Mouse (Mus musculus): ENCODE data around the gene Elk4. TPM values are rescaled to one million over a fixed set of nuclear protein-coding genes. Genes with fewer than 3 reads are reported as not detected.

Elk4 gene
- polyA plus RNA-seq, 1 experiment from 2014 or later, result 8.1 TPM

GRCm38 (mm10) chr1:131968983-131969382, 38.4 kb upstream of the Elk4 start:
- Histone ChIP-seq H3K27me3 (ENCODE audit: control insufficient read depth, insufficient read depth, low read depth, low read length) (peaks cover 5% of the 10 kb centered on the region), H3K36me3 (ENCODE audit: control insufficient read depth, insufficient read depth, low read length) (no peaks in the 10 kb centered on the region), H3K27ac (ENCODE audit: low read length) (no peak overlapping the region), H3K4me2 (ENCODE audit: low read length) (no peak overlapping the region), H3K4me3 (ENCODE audit: low read depth, low read length) (no peak overlapping the region), H3K9ac (ENCODE audit: low read depth, low read length) (no peak overlapping the region), H3K9me3 (replicated peaks; ENCODE audit: control insufficient read depth, low read length, poor library complexity, severe bottlenecking) (no peaks in the 10 kb centered on the region), H3K4me1 (ENCODE audit: control insufficient read depth, insufficient read depth, low read length) (peaks cover 22% of the 10 kb centered on the region)
- WGBS, result 68% methylated on average over 6 of the region's 6 CpGs
- ATAC-seq, result no peak

DNA sequence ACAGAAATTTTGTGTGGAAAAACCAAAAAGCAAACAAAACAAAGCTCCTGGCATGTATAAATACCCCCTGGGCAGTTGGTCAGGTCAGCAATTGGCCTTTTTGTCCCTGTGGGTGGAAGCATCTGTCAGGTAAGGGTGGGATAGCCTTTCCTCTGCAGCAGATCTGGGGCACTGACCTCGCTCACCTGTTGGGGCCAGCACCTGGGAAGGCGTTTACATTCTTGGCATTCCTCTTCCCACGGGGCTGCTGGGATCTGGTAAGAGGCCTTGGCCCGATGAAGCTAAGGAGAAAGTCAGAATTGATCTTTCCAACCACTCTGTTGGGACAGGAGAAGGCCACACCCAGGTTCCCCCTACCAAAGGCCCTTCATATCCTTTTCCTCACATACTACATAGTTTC, 37.6 kb upstream of the Elk4 start:
- no peaks in the 10 kb centered on the region for H3K36me3 ChIP-seq (ENCODE audit: control insufficient read depth, insufficient read depth, low read length)
- no peak overlapping the region for H3K4me3 ChIP-seq (ENCODE audit: low read depth, low read length)
- 49% methylated on average over 4 of the region's 4 CpGs for WGBS
- no peaks in the 10 kb centered on the region for H3K9me3 ChIP-seq (replicated peaks; ENCODE audit: control insufficient read depth, low read length, poor library complexity, severe bottlenecking)
- ATAC-seq, result no peak
- H3K4me2 ChIP-seq (ENCODE audit: low read length), result no peak overlapping the region
- peaks cover 22% of the 10 kb centered on the region for H3K4me1 ChIP-seq (ENCODE audit: control insufficient read depth, insufficient read depth, low read length)
- no peak overlapping the region for H3K27ac ChIP-seq (ENCODE audit: low read length)
- no peak overlapping the region for H3K9ac ChIP-seq (ENCODE audit: low read depth, low read length)
- no peaks in the 10 kb centered on the region for H3K27me3 ChIP-seq (ENCODE audit: control insufficient read depth, insufficient read depth, low read depth, low read length)

DNA sequence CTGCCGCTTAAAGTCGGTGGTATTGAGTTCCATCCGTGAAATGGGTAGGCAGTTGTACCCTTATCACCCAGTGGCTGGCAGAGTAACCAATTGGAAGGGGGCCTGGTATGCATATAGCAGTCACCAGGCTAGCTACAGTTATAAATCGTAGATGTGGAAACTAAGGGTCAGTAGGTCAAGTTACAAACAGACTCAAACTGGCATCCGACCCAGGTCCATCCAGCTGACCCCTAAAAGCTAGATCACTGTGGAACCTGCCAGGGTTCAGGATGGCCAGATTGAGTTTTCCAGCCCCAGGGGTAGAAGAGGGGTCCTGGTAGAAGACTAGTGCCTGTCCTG, 37.1 kb upstream of the Elk4 start:
- no peak overlapping the region for H3K27ac ChIP-seq (ENCODE audit: low read length)
- H3K4me1 ChIP-seq (ENCODE audit: control insufficient read depth, insufficient read depth, low read length), result peaks cover 22% of the 10 kb centered on the region

DNA sequence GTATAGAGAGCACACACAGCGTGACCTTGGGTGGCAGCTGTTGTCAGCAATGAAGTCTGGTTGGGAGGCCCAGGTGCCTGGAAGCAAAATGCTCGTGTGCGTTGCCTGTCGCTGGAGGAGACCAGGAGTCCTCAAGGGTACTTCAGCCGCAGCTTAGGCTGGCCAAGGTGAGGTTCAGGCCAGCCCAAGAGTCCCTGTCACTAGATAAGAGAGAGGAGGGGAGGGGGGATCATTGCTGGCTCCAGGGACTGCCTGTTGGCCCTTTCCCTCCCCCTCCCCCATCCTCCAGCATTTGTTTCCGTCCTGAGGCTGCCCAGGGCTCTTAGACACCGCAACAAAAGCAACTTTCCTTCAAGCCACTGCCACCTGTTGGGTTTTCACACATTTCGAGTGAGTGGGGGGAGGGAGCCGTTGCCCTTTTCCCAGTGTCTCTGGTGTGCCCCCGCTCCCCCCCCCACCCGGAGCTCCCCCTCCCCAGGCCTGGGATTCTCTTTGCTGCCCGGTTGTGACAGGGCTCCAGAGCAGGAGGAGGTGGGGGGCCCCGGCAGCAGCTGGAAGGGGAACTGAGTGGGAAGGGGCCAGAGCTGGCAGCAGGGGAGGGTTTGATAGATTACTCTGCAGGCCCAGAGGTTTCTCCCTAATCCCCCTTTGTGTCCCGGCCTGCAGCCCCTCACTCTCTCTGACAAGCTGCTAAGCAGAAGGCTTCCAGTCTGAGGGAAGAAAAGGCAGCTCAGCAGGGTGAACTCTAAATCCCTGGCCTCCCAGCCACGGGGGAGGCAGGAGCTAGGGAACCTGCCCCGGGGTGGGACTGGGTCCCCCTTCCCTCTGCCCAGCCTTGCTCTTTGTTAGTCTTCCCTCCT, 36.5 kb upstream of the Elk4 start:
- Histone ChIP-seq H3K4me1 (ENCODE audit: control insufficient read depth, insufficient read depth, low read length) (peaks cover 22% of the 10 kb centered on the region), H3K27ac (ENCODE audit: low read length) (no peak overlapping the region; the same call in 1 of the 2 replicates), H3K9ac (ENCODE audit: low read depth, low read length) (no peak overlapping the region), H3K4me3 (ENCODE audit: low read depth, low read length) (no peak overlapping the region), H3K27me3 (ENCODE audit: control insufficient read depth, insufficient read depth, low read depth, low read length) (no peaks in the 10 kb centered on the region), H3K4me2 (ENCODE audit: low read length) (no peak overlapping the region), H3K36me3 (ENCODE audit: control insufficient read depth, insufficient read depth, low read length) (no peaks in the 10 kb centered on the region), H3K9me3 (replicated peaks; ENCODE audit: control insufficient read depth, low read length, poor library complexity, severe bottlenecking) (no peaks in the 10 kb centered on the region)
- 5% methylated on average over 16 of the region's 16 CpGs for WGBS
- ATAC-seq, result peak; percentile 55

More for the DNA sequence above, 37.1 kb upstream of the Elk4 start:
- no peak for ATAC-seq
- Histone ChIP-seq H3K27me3 (ENCODE audit: control insufficient read depth, insufficient read depth, low read depth, low read length) (no peaks in the 10 kb centered on the region), H3K4me3 (ENCODE audit: low read depth, low read length) (no peak overlapping the region), H3K9me3 (replicated peaks; ENCODE audit: control insufficient read depth, low read length, poor library complexity, severe bottlenecking) (no peaks in the 10 kb centered on the region), H3K36me3 (ENCODE audit: control insufficient read depth, insufficient read depth, low read length) (no peaks in the 10 kb centered on the region), H3K9ac (ENCODE audit: low read depth, low read length) (no peak overlapping the region), H3K4me2 (ENCODE audit: low read length) (no peak overlapping the region)
- 38% methylated on average over 5 of the region's 5 CpGs for WGBS

GRCm38 (mm10) chr1:131971771-131972497, 35.5 kb upstream of the Elk4 start:
- no peak overlapping the region for H3K27ac ChIP-seq (ENCODE audit: low read length)
- peaks cover 22% of the 10 kb centered on the region for H3K4me1 ChIP-seq (ENCODE audit: control insufficient read depth, insufficient read depth, low read length)
- H3K27me3 ChIP-seq (ENCODE audit: control insufficient read depth, insufficient read depth, low read depth, low read length), result no peaks in the 10 kb centered on the region
- no peak overlapping the region for H3K9ac ChIP-seq (ENCODE audit: low read depth, low read length)
- WGBS, result 7% methylated on average over 15 of the region's 15 CpGs
- H3K9me3 ChIP-seq (replicated peaks; ENCODE audit: control insufficient read depth, low read length, poor library complexity, severe bottlenecking), result no peaks in the 10 kb centered on the region
- H3K4me2 ChIP-seq (ENCODE audit: low read length), result no peak overlapping the region
- ATAC-seq, result peak; percentile 37; the same call in 1 of the 2 replicates
- H3K36me3 ChIP-seq (ENCODE audit: control insufficient read depth, insufficient read depth, low read length), result no peaks in the 10 kb centered on the region
- no peak overlapping the region for H3K4me3 ChIP-seq (ENCODE audit: low read depth, low read length)

DNA sequence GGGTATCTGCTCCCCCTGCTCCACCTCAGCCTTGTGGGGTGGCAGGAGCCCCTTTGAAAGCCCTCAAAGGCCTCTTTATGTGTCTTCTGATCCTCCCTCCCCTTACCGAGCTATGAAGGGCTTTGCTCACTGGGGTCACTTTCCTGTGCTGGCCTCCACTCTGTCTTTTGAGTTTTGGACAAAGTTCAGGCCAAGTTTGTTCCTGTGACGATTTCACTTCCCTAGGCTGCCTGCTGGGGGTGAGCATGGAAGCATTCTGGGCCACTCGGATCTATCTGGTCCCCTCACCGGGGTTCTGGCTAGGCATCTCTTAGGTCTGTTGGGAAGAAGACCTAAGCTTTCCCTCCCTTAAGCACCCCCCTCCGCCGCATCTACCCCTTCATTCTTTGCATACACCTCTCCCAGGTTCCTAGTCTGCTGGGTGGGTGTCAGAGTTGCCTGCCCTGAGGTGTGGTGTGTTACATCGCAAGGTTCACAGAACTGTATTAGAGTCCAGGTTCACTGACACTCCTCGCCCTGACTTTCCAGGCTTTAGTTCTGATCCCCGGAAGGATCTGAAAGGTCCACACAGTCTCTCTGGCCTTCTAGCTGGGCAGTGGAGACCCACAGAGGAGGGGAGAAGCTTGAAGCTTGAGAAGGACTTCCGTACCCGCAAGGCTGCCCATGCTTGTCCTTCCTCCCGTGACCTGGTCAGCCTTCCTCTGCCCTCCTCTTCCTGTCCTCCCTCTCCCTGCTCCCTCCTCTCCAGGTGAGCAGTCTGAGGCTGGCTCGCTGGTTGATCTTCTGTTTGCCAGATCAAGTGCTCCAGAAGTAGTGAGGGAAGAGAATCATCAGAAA, 34.7 kb upstream of the Elk4 start:
- Histone ChIP-seq H3K4me1 (ENCODE audit: control insufficient read depth, insufficient read depth, low read length) (peaks cover 22% of the 10 kb centered on the region), H3K9ac (ENCODE audit: low read depth, low read length) (no peak overlapping the region), H3K27me3 (ENCODE audit: control insufficient read depth, insufficient read depth, low read depth, low read length) (no peaks in the 10 kb centered on the region; the same call in 1 of the 2 replicates), H3K4me2 (ENCODE audit: low read length) (no peak overlapping the region), H3K36me3 (ENCODE audit: control insufficient read depth, insufficient read depth, low read length) (no peaks in the 10 kb centered on the region), H3K4me3 (ENCODE audit: low read depth, low read length) (no peak overlapping the region), H3K9me3 (replicated peaks; ENCODE audit: control insufficient read depth, low read length, poor library complexity, severe bottlenecking) (no peaks in the 10 kb centered on the region), H3K27ac (ENCODE audit: low read length) (no peak overlapping the region)
- 17% methylated on average over 13 of the region's 13 CpGs for WGBS
- no peak for ATAC-seq

- Histone ChIP-seq H3K4me1 (ENCODE audit: control insufficient read depth, insufficient read depth, low read length) (peaks cover 22% of the 10 kb centered on the region), H3K36me3 (ENCODE audit: control insufficient read depth, insufficient read depth, low read length) (no peaks in the 10 kb centered on the region), H3K27me3 (ENCODE audit: control insufficient read depth, insufficient read depth, low read depth, low read length) (no peaks in the 10 kb centered on the region; the same call in 1 of the 2 replicates), H3K27ac (ENCODE audit: low read length) (no peak overlapping the region), H3K4me2 (ENCODE audit: low read length) (no peak overlapping the region), H3K4me3 (ENCODE audit: low read depth, low read length) (no peak overlapping the region), H3K9ac (ENCODE audit: low read depth, low read length) (no peak overlapping the region), H3K9me3 (replicated peaks; ENCODE audit: control insufficient read depth, low read length, poor library complexity, severe bottlenecking) (no peaks in the 10 kb centered on the region)
- no peak for ATAC-seq
- 82% methylated on average over 6 of the region's 6 CpGs for WGBS
Measured at GRCm38 (mm10) chr1:131973991-131974390, 33.4 kb upstream of the Elk4 start.

DNA sequence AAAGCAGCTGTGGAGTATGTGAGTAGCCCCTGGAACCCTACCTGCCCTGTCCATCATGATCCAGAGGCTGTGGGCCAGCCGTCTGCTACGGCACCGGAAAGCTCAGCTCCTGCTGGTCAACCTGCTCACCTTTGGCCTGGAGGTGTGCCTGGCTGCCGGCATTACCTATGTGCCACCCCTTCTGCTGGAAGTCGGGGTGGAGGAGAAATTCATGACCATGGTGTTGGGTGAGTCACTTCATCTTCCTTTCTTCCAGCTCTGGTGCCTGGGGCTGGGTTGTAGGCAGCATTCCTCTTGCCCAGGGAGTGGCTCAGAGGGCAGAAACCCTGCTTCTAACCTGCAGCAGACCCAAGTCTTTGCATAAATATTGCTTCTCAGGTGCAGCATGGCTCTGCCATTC, 30.5 kb upstream of the Elk4 start:
- 91% methylated on average over 5 of the region's 5 CpGs for WGBS
- Histone ChIP-seq H3K27ac (ENCODE audit: low read length) (no peak overlapping the region), H3K9ac (ENCODE audit: low read depth, low read length) (no peak overlapping the region), H3K4me1 (ENCODE audit: control insufficient read depth, insufficient read depth, low read length) (peaks cover 13% of the 10 kb centered on the region), H3K4me2 (ENCODE audit: low read length) (no peak overlapping the region), H3K4me3 (ENCODE audit: low read depth, low read length) (no peak overlapping the region), H3K9me3 (replicated peaks; ENCODE audit: control insufficient read depth, low read length, poor library complexity, severe bottlenecking) (no peaks in the 10 kb centered on the region), H3K27me3 (ENCODE audit: control insufficient read depth, insufficient read depth, low read depth, low read length) (no peaks in the 10 kb centered on the region; the same call in 1 of the 2 replicates), H3K36me3 (ENCODE audit: control insufficient read depth, insufficient read depth, low read length) (no peaks in the 10 kb centered on the region)
- ATAC-seq, result no peak

All from midbrain, embryonic 16.5 days (tissue).